Mouse (Mus musculus) myocyte (in vitro differentiated cells): ENCODE data around the gene Txndc17.

Source experiments
- E2F4 ChIP-seq: IDR thresholded peaks from one replicate; pipeline ENCODE4 v1.6.1; 2011; ENCODE audit warnings: mild to moderate bottlenecking, control low read depth, moderate library complexity; ENCODE audit not compliant: insufficient read depth
- POLR2A ChIP-seq: IDR thresholded peaks from one replicate; pipeline ENCODE4 v1.6.1; 2011; ENCODE audit warnings: low read depth, mild to moderate bottlenecking, control low read depth, moderate library complexity; ENCODE audit not compliant: insufficient read length
- TCF12 ChIP-seq: IDR thresholded peaks from one replicate; pipeline ENCODE4 v1.6.1; 2011; ENCODE audit warnings: mild to moderate bottlenecking, control low read depth; ENCODE audit not compliant: poor library complexity, insufficient read depth, severe bottlenecking

DNA sequence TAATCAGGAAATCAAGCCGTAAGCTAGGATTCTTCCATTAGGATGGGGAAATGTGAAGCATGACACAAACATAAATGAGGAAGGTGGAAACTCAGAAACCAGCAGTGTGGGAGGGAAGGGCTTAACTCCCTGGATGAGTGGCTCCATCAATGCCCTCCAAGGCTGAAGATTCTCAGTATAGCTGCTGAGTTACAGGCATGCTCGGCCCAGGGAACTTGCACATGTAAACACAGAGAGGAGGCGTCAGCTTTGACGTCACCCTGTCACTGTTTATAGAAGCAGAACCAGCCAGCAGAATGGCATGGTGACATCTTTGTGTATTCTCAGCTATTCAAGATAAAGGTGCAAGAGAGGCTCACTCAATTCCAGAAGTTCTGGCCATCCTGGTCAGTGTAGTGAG, 23.1 kb upstream of the Txndc17 start:
- no peak for TF ChIP-seq E2F4
- no peak for TF ChIP-seq POLR2A
- TF ChIP-seq TCF12, result no peak
